Mouse (Mus musculus) E14TG2a.4 (cell line): ENCODE measurements around the gene Cacna1d.

Experiments
- CTCF ChIP-seq: conservative IDR thresholded peaks from 2 replicates; pipeline ENCODE4 v1.5.1; 2014; ENCODE audit warnings: low read length
- NANOG ChIP-seq: IDR thresholded peaks from 2 replicates; pipeline ENCODE4 v1.6.1; 2014; ENCODE audit warnings: borderline replicate concordance, low read length, mixed read lengths
- POU5F1 ChIP-seq: IDR thresholded peaks from 2 replicates; pipeline ENCODE4 v1.6.1; 2014; ENCODE audit warnings: low read length, borderline replicate concordance

DNA sequence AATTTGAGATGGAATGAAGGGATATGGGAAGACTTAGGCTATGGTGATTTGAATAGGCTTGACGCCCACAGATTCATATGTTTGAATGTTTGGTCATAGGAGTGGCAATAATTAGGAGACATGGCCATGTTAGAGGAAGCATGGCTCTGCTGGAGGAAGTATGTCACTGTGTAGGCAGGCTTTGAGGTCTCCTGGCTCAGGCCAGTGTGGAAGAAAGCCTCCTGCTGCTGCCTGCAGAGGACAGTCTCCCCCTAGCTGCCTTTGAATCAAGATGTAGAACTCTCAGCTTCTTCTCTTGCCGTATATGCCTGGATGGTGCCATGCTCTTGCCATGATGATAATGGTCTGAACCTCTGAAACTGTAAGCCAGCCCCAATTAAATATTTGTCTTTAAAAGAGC is 120.2 kb downstream of the Cacna1d start:
- TF ChIP-seq CTCF (no peak), NANOG (no peak), POU5F1 (no peak)
